ENCODE assay signal across 10 mouse cellular contexts in the genomic region with DNA sequence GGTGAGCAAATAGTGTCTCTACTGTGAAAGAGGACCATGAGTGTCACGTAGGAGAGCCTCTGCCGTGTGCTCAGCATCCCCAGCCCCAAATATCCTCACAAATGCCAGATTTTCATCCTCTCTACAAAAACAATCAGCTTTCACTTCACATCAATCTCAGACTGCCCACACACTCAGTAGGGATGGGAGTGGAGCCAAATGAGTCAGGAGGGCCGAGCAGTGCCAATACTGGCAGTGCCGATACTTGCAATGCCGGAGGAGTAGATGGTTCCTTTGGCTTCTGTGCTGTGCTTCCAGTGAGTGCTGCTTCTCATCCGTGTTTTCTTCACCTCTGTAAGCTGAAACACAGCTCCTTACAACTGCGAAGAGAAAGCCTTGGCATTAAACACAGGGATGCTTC.
DNase-seq lines count a peak whose midpoint lies in the region; ATAC-seq lines count a peak whose summit lies in the region.
"Had no signal": no experiment of that assay in that cellular context is flagged by ENCODE, and none has a peak within 500 bp of the region (broad histone marks: within the 10 kb centered on the region; RNA-seq: fewer than 3 reads in every experiment).

No protein-coding gene starts in this region.

- ATAC-seq in forebrain, embryonic 15.5 days (replicated peaks) = peak; percentile 46; the same call in 1 of the 2 replicates
- ATAC-seq in forebrain, embryonic 13.5 days = no peak
- ATAC-seq in cerebellum, adult (ENCODE audit: insufficient number of reproducible peaks, low FRiP score, low TSS enrichment) = peak; percentile 84
- ATAC-seq in kidney, embryonic 15.5 days (replicated peaks; ENCODE audit: low FRiP score) = no peak
- ATAC-seq: midbrain, embryonic 13.5 days had no signal

- WGBS in forebrain, embryonic 15.5 days = 48% methylated on average over 7 of the region's 7 CpGs
- 79% methylated on average over 7 of the region's 7 CpGs for WGBS in forebrain, embryonic 13.5 days
- WGBS in kidney, embryonic 15.5 days = 87% methylated on average over 7 of the region's 7 CpGs

- no peaks in the 10 kb centered on the region for H3K36me3 ChIP-seq in forebrain, embryonic 15.5 days
- no peaks in the 10 kb centered on the region for H3K36me3 ChIP-seq in forebrain, embryonic 13.5 days (ENCODE audit: poor library complexity, severe bottlenecking)
- H3K36me3 ChIP-seq in kidney, embryonic 15.5 days = no peaks in the 10 kb centered on the region
- H3K36me3 ChIP-seq: liver, embryonic 13.5 days; midbrain, embryonic 13.5 days had no signal

- H3K27me3 ChIP-seq in forebrain, embryonic 15.5 days = no peaks in the 10 kb centered on the region
- H3K27me3 ChIP-seq in forebrain, embryonic 13.5 days = no peaks in the 10 kb centered on the region
- no peaks in the 10 kb centered on the region for H3K27me3 ChIP-seq in kidney, embryonic 15.5 days
- H3K27me3 ChIP-seq: liver, embryonic 13.5 days; midbrain, embryonic 13.5 days had no signal

- no peak overlapping the region for H3K4me3 ChIP-seq in forebrain, embryonic 15.5 days
- no peak overlapping the region for H3K4me3 ChIP-seq in forebrain, embryonic 13.5 days
- H3K4me3 ChIP-seq in kidney, embryonic 15.5 days (replicated peaks) = no peak overlapping the region
- H3K4me3 ChIP-seq: liver, embryonic 13.5 days; midbrain, embryonic 13.5 days had no signal

- no peak overlapping the region for H3K27ac ChIP-seq in forebrain, embryonic 15.5 days (replicated peaks)
- H3K27ac ChIP-seq in forebrain, embryonic 13.5 days = no peak overlapping the region
- H3K27ac ChIP-seq in kidney, embryonic 15.5 days = no peak overlapping the region
- H3K27ac ChIP-seq: liver, embryonic 13.5 days; midbrain, embryonic 13.5 days had no signal

- no peaks in the 10 kb centered on the region for H3K9me3 ChIP-seq in forebrain, embryonic 15.5 days
- H3K9me3 ChIP-seq in forebrain, embryonic 13.5 days (replicated peaks) = no peaks in the 10 kb centered on the region
- H3K9me3 ChIP-seq in kidney, embryonic 15.5 days (replicated peaks) = no peaks in the 10 kb centered on the region
- H3K9me3 ChIP-seq: liver, embryonic 13.5 days; midbrain, embryonic 13.5 days had no signal

- DNase-seq in 3134 (ENCODE audit: extremely low read depth, insufficient read length, low spot score) = peak; percentile 51
- DNase-seq in gonadal fat pad, adult 2 months (ENCODE audit: low read depth) = peak; percentile 63
- no peak for DNase-seq in thymus, postnatal 36 days
- DNase-seq in gastrocnemius, postnatal 10 days = no peak
- DNase-seq: liver, embryonic 13.5 days had no signal

- no peak overlapping the region for H3K4me2 ChIP-seq in forebrain, embryonic 15.5 days (replicated peaks)
- H3K4me2 ChIP-seq in forebrain, embryonic 13.5 days = no peak overlapping the region
- H3K4me2 ChIP-seq in kidney, embryonic 15.5 days = no peak overlapping the region
- H3K4me2 ChIP-seq: liver, embryonic 13.5 days; midbrain, embryonic 13.5 days had no signal

- H3K4me1 ChIP-seq in forebrain, embryonic 15.5 days = peaks cover 16% of the 10 kb centered on the region
- peaks cover 7% of the 10 kb centered on the region for H3K4me1 ChIP-seq in forebrain, embryonic 13.5 days
- H3K4me1 ChIP-seq in kidney, embryonic 15.5 days = peaks cover 11% of the 10 kb centered on the region
- H3K4me1 ChIP-seq: liver, embryonic 13.5 days had no signal

- H3K9ac ChIP-seq in forebrain, embryonic 15.5 days (replicated peaks) = no peak overlapping the region
- no peak overlapping the region for H3K9ac ChIP-seq in forebrain, embryonic 13.5 days
- no peak overlapping the region for H3K9ac ChIP-seq in kidney, embryonic 15.5 days
- H3K9ac ChIP-seq: liver, embryonic 13.5 days; midbrain, embryonic 13.5 days had no signal

Comparison
In these comparisons a context has a peak if more than half of its experiments do, and no peak if none do; other contexts are left out.
1. ATAC-seq: peak in forebrain, embryonic 15.5 days (single experiment) and cerebellum, adult (single experiment); none in forebrain, embryonic 13.5 days (single experiment) and kidney, embryonic 15.5 days (single experiment).
2. DNase-seq: peak in 3134 (single experiment) and gonadal fat pad, adult 2 months (single experiment); none in thymus, postnatal 36 days (0 of 2) and gastrocnemius, postnatal 10 days (single experiment).